Mouse (Mus musculus): ENCODE measurements around the gene Cacna1a. TPM values are rescaled to one million over a fixed set of nuclear protein-coding genes. Genes with fewer than 3 reads are reported as not detected.

Cacna1a gene
- polyA plus RNA-seq, 1 experiment from 2014 or later: 5.3 TPM

DNA sequence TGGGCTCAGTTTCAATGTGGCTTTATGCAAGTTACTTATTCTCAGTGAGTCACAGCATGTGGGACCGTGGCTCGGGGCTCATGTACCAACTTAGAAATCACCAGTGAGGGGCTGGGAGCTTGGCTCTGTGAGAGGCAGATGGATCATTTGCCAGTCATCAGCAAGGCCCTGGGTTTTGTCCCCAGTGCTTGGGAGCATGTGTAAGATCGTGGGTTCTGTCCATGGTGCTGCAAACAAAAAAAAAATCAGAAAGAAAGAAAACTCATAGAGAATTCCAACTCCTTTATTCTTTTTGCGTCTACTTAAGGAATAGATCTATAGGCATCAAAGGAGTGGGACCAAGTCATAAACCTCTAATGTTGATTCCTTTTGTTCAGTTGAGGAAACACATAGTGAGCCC lies 80.8 kb downstream of the Cacna1a start:
- Histone ChIP-seq H3K4me2 (ENCODE audit: low read depth, severe bottlenecking) (no peak overlapping the region), H3K9ac (ENCODE audit: low read length) (no peak overlapping the region), H3K27me3 (ENCODE audit: control insufficient read depth, insufficient read depth, low read length) (no peaks in the 10 kb centered on the region), H3K4me3 (ENCODE audit: low read depth, low read length) (no peak overlapping the region), H3K36me3 (ENCODE audit: control insufficient read depth, insufficient read depth, low read length) (no peaks in the 10 kb centered on the region), H3K27ac (replicated peaks; ENCODE audit: low read depth, low read length) (no peak overlapping the region), H3K9me3 (ENCODE audit: control insufficient read depth, low read length) (no peaks in the 10 kb centered on the region), H3K4me1 (ENCODE audit: control insufficient read depth, insufficient read depth, low read length) (no peaks in the 10 kb centered on the region)
- no peak for DNase-seq (ENCODE audit: low spot score)
- ATAC-seq (ENCODE audit: insufficient number of reproducible peaks, low FRiP score, low TSS enrichment, low read depth): no peak
- WGBS: 77% methylated on average over 4 of the region's 4 CpGs

DNA sequence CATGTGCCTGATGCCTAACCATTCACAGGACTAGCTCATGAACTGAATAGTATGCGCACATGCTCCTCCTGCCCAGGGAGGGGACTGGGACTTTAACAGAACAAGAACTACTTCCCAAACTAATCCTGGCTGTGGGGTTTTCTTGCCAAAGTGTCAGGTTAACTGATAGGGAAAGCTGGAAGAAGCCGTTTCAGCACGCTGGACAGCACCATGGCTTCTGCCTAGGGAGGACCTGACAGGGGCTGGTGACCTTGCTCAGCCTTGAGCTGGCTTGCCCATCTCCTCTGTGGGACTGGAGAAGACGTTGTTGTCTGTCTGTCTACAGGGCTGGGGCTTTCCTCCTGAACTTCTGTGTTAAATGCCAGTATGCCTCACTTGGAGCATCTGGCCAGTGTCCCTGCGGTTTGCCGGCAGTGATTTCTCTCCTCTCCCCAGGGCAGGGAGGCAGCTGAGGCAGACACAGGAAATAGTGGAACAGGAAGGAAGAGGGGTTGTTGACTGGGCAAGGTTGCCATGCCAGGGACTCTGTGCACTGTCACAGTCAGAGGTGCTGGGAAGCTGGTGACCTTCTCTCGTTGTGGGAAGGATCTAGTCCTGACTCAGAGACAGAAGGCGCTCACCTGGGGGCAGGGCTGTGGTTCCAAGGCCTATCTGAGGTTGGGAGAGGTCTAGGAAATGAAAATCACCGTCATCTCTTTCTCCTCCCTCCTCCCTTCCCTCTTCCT lies 83.2 kb downstream of the Cacna1a start:
- Histone ChIP-seq H3K4me1 (ENCODE audit: control insufficient read depth, insufficient read depth, low read length) (no peaks in the 10 kb centered on the region), H3K4me3 (ENCODE audit: low read depth, low read length) (no peak overlapping the region), H3K9ac (ENCODE audit: low read length) (no peak overlapping the region), H3K9me3 (ENCODE audit: control insufficient read depth, low read length) (no peaks in the 10 kb centered on the region), H3K36me3 (ENCODE audit: control insufficient read depth, insufficient read depth, low read length) (no peaks in the 10 kb centered on the region), H3K27ac (replicated peaks; ENCODE audit: low read depth, low read length) (no peak overlapping the region), H3K27me3 (ENCODE audit: control insufficient read depth, insufficient read depth, low read length) (no peaks in the 10 kb centered on the region), H3K4me2 (ENCODE audit: low read depth, severe bottlenecking) (no peak overlapping the region)
- 48% methylated on average over 9 of the region's 9 CpGs for WGBS
- DNase-seq (ENCODE audit: low spot score) (peak; percentile 92), ATAC-seq (ENCODE audit: insufficient number of reproducible peaks, low FRiP score, low TSS enrichment, low read depth) (no peak)

DNA sequence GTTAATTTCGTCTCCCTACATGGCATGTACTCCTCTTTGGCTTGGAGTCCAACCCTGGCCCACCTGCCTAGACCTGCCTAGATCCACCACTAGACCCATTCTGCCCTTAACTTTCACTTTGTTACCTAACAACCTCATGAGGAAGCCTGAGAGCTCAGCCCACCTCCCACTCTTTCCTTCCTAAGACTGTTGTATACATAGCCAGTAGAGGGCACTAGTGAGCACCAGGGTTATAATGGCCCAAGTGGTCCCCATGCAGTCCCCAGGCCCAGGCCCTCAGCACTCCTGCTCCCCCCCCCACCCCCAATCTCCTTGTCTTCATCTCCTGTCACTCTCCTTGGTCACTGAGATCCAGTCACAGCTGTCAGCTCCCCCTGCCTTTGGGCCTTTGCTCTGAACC lies 86.2 kb downstream of the Cacna1a start:
- Histone ChIP-seq H3K4me2 (ENCODE audit: low read depth, severe bottlenecking) (no peak overlapping the region), H3K4me3 (ENCODE audit: low read depth, low read length) (no peak overlapping the region), H3K27me3 (ENCODE audit: control insufficient read depth, insufficient read depth, low read length) (no peaks in the 10 kb centered on the region), H3K9ac (ENCODE audit: low read length) (no peak overlapping the region), H3K9me3 (ENCODE audit: control insufficient read depth, low read length) (no peaks in the 10 kb centered on the region), H3K4me1 (ENCODE audit: control insufficient read depth, insufficient read depth, low read length) (no peaks in the 10 kb centered on the region), H3K36me3 (ENCODE audit: control insufficient read depth, insufficient read depth, low read length) (no peaks in the 10 kb centered on the region), H3K27ac (replicated peaks; ENCODE audit: low read depth, low read length) (no peak overlapping the region)
- DNase-seq (ENCODE audit: low spot score) (no peak), ATAC-seq (ENCODE audit: insufficient number of reproducible peaks, low FRiP score, low TSS enrichment, low read depth) (no peak)
- WGBS: 92% methylated on average over 1 of the region's 1 CpGs

DNA sequence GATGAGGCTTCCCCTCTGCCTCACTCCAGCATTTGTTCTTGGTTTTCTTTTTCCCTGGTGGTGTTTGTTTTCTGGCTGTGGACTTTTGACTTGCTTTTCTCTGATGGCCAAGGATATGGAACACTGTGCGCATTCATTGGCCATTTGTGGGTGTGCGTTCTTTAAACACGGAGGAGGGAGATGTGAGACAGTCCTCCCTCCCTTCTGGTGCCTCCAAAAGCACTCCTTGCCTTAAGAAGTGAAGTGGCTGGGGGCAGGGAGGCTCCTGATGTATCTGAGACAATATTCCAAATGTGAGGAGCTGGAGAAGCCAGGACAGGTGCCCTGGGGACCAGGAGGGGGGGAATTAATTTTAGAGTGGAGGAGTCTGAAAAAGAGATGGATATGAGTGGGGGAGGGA lies 89.1 kb downstream of the Cacna1a start:
- no peak overlapping the region for H3K9ac ChIP-seq (ENCODE audit: low read length)
- H3K4me1 ChIP-seq (ENCODE audit: control insufficient read depth, insufficient read depth, low read length): no peaks in the 10 kb centered on the region
- H3K36me3 ChIP-seq (ENCODE audit: control insufficient read depth, insufficient read depth, low read length): no peaks in the 10 kb centered on the region
- no peaks in the 10 kb centered on the region for H3K9me3 ChIP-seq (ENCODE audit: control insufficient read depth, low read length)
- no peak overlapping the region for H3K4me2 ChIP-seq (ENCODE audit: low read depth, severe bottlenecking)
- H3K27ac ChIP-seq (replicated peaks; ENCODE audit: low read depth, low read length): no peak overlapping the region
- DNase-seq (ENCODE audit: low spot score) (no peak), ATAC-seq (ENCODE audit: insufficient number of reproducible peaks, low FRiP score, low TSS enrichment, low read depth) (no peak)
- 86% methylated on average over 3 of the region's 3 CpGs for WGBS
- no peaks in the 10 kb centered on the region for H3K27me3 ChIP-seq (ENCODE audit: control insufficient read depth, insufficient read depth, low read length)
- no peak overlapping the region for H3K4me3 ChIP-seq (ENCODE audit: low read depth, low read length)

DNA sequence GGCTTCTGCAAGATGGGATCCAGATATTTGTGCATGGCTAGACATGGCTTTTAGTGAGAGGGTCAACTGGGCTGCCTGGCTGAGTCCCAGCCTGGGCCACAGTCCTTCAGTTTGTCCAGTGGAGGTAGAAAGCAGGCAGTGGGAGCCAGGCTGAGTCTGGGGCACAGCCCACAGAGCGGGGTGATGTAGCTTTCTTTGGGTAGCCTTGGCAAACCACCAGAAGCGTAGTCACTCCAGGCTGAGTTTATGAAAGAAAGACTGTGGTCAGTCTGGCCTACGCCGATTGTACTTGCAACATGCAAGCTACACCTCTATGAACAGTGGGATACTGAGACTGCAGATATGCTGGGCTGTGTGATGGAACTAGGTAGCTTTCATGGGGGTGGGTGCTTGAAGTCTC lies 94.8 kb downstream of the Cacna1a start:
- H3K27me3 ChIP-seq (ENCODE audit: control insufficient read depth, insufficient read depth, low read length): no peaks in the 10 kb centered on the region
- WGBS: 91% methylated on average over 4 of the region's 4 CpGs
- H3K4me1 ChIP-seq (ENCODE audit: control insufficient read depth, insufficient read depth, low read length): no peaks in the 10 kb centered on the region
- H3K9ac ChIP-seq (ENCODE audit: low read length): no peak overlapping the region
- H3K27ac ChIP-seq (replicated peaks; ENCODE audit: low read depth, low read length): no peak overlapping the region
- DNase-seq (ENCODE audit: low spot score): no peak
- no peak overlapping the region for H3K4me3 ChIP-seq (ENCODE audit: low read depth, low read length)
- ATAC-seq (ENCODE audit: insufficient number of reproducible peaks, low FRiP score, low TSS enrichment, low read depth): no peak
- no peak overlapping the region for H3K4me2 ChIP-seq (ENCODE audit: low read depth, severe bottlenecking)
- H3K9me3 ChIP-seq (ENCODE audit: control insufficient read depth, low read length): no peaks in the 10 kb centered on the region
- no peaks in the 10 kb centered on the region for H3K36me3 ChIP-seq (ENCODE audit: control insufficient read depth, insufficient read depth, low read length)

DNA sequence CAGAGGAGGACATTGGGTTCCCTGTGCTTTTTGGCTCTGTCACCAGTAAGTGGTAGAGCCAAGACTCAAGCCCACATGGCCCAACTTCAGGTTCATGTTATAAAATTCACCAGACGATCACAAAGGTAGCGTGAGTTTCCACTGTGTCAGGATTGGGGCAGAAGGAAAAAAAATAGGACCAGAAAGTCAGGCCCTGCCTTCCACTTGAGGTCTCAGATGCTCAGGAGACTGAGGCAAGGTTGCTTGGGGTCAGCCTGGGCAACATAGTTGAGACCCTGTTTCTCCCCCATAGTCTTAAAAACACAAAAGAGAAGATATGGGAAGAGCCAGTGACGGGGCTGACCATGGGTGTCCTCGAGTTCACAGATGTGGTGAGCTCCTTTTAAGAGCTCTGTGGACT lies 97.1 kb downstream of the Cacna1a start:
- Histone ChIP-seq H3K4me1 (ENCODE audit: control insufficient read depth, insufficient read depth, low read length) (no peaks in the 10 kb centered on the region), H3K27ac (replicated peaks; ENCODE audit: low read depth, low read length) (no peak overlapping the region), H3K9me3 (ENCODE audit: control insufficient read depth, low read length) (no peaks in the 10 kb centered on the region), H3K27me3 (ENCODE audit: control insufficient read depth, insufficient read depth, low read length) (no peaks in the 10 kb centered on the region), H3K4me2 (ENCODE audit: low read depth, severe bottlenecking) (no peak overlapping the region), H3K9ac (ENCODE audit: low read length) (no peak overlapping the region), H3K36me3 (ENCODE audit: control insufficient read depth, insufficient read depth, low read length) (no peaks in the 10 kb centered on the region), H3K4me3 (ENCODE audit: low read depth, low read length) (no peak overlapping the region)
- ATAC-seq (ENCODE audit: insufficient number of reproducible peaks, low FRiP score, low TSS enrichment, low read depth) (no peak), DNase-seq (ENCODE audit: low spot score) (no peak)
- WGBS: 83% methylated on average over 4 of the region's 4 CpGs

DNA sequence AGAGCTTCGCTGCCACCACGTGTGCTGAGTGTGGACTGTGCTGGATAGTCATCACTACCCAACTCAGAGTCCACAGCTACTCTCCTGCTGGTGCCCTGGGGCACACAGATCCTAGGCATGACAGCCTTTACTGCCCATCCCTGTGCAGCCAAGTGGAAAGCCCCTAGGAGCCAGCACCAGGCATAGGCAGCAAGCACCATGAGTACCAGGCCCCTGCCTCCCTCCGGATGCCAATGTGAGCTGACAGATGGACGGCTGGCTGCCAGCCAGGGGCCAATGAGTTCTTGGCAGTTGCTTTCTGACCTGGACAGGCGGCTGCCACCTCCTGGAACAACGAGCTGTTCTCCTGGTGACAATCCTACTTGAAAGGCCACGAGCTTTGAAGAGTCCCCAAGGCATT lies 97.6 kb downstream of the Cacna1a start:
- Histone ChIP-seq H3K9ac (ENCODE audit: low read length) (no peak overlapping the region), H3K4me3 (ENCODE audit: low read depth, low read length) (no peak overlapping the region), H3K4me1 (ENCODE audit: control insufficient read depth, insufficient read depth, low read length) (no peaks in the 10 kb centered on the region), H3K36me3 (ENCODE audit: control insufficient read depth, insufficient read depth, low read length) (no peaks in the 10 kb centered on the region), H3K27ac (replicated peaks; ENCODE audit: low read depth, low read length) (no peak overlapping the region), H3K9me3 (ENCODE audit: control insufficient read depth, low read length) (no peaks in the 10 kb centered on the region), H3K4me2 (ENCODE audit: low read depth, severe bottlenecking) (no peak overlapping the region), H3K27me3 (ENCODE audit: control insufficient read depth, insufficient read depth, low read length) (no peaks in the 10 kb centered on the region)
- 76% methylated on average over 7 of the region's 7 CpGs for WGBS
- DNase-seq (ENCODE audit: low spot score): no peak
- ATAC-seq (ENCODE audit: insufficient number of reproducible peaks, low FRiP score, low TSS enrichment, low read depth): no peak

DNA sequence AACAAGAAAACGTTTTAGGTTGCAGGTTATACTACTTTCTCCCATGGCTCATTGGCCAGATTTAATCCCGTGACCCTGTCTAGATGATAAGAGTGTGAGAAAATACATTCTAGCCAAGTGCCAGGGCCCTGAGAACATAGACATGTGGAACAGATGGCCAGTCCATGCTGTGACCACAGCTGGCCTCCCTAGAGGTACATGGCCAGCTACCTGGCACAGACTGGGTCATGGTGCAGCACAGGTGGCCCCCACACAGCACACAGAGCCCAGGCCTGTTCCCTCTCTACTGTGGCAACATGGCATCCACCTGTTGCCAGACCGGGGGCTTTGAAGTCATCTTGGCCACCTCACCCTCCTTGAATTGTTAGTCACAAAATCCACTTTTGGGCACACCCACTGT lies 101.0 kb downstream of the Cacna1a start:
- Histone ChIP-seq H3K9me3 (ENCODE audit: control insufficient read depth, low read length) (no peaks in the 10 kb centered on the region), H3K4me3 (ENCODE audit: low read depth, low read length) (no peak overlapping the region), H3K4me2 (ENCODE audit: low read depth, severe bottlenecking) (no peak overlapping the region), H3K4me1 (ENCODE audit: control insufficient read depth, insufficient read depth, low read length) (no peaks in the 10 kb centered on the region), H3K27me3 (ENCODE audit: control insufficient read depth, insufficient read depth, low read length) (no peaks in the 10 kb centered on the region), H3K36me3 (ENCODE audit: control insufficient read depth, insufficient read depth, low read length) (no peaks in the 10 kb centered on the region), H3K9ac (ENCODE audit: low read length) (no peak overlapping the region), H3K27ac (replicated peaks; ENCODE audit: low read depth, low read length) (no peak overlapping the region)
- no peak for DNase-seq (ENCODE audit: low spot score)
- WGBS: 78% methylated on average over 3 of the region's 3 CpGs
- no peak for ATAC-seq (ENCODE audit: insufficient number of reproducible peaks, low FRiP score, low TSS enrichment, low read depth)

DNA sequence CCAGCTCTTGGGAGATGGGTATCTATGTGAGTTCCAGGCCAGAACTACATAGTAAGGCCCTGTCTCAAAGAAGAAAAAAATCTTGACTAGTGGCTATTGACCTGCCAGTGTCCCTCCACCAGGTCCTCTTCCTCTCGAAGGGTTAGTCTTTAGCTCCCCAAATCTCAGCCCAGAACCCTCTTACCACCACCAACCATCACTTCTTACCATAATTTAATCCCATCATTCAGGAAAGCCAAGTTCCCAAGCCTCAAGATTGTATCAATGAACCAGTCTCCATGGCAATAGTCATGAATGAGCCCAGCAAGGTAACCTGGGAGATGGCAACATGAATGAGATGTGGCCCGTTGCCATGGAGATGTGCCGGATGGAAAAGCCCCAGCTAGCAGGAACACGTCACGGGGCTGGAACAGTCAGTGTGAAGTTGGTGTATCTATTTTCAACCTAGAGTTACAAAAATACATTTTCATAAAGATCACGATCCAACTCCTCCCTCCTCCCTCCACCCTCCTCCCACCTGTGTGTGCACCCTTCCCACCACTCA lies 106.4 kb downstream of the Cacna1a start:
- H3K36me3 ChIP-seq (ENCODE audit: control insufficient read depth, insufficient read depth, low read length): no peaks in the 10 kb centered on the region
- H3K4me3 ChIP-seq (ENCODE audit: low read depth, low read length): no peak overlapping the region
- H3K4me1 ChIP-seq (ENCODE audit: control insufficient read depth, insufficient read depth, low read length): no peaks in the 10 kb centered on the region
- no peak for DNase-seq (ENCODE audit: low spot score)
- no peak overlapping the region for H3K4me2 ChIP-seq (ENCODE audit: low read depth, severe bottlenecking)
- ATAC-seq (ENCODE audit: insufficient number of reproducible peaks, low FRiP score, low TSS enrichment, low read depth): no peak
- no peak overlapping the region for H3K27ac ChIP-seq (replicated peaks; ENCODE audit: low read depth, low read length)
- no peak overlapping the region for H3K9ac ChIP-seq (ENCODE audit: low read length)
- no peaks in the 10 kb centered on the region for H3K9me3 ChIP-seq (ENCODE audit: control insufficient read depth, low read length)
- H3K27me3 ChIP-seq (ENCODE audit: control insufficient read depth, insufficient read depth, low read length): no peaks in the 10 kb centered on the region
- WGBS: 84% methylated on average over 6 of the region's 6 CpGs

Data from limb, embryonic 11.5 days (tissue).